Comparison of ENCODE assay signal across 7 mouse cellular contexts in genomic region chr12:69653973-69654372, GRCm38 (mm10). TPM values are rescaled to one million over a fixed set of nuclear protein-coding genes. Genes with fewer than 3 reads are reported as not detected.
DNase-seq lines count a peak whose midpoint lies in the region; ATAC-seq and TF ChIP-seq lines count a peak whose summit lies in the region.
"Not testable (repeated sequence)": the region's sequence is repeated elsewhere in the genome, so short reads cannot be mapped to it uniquely, and the experiment has no call there.

No protein-coding gene starts in this region.

- not testable (repeated sequence) for H3K4me2 ChIP-seq in forebrain, postnatal 0 days (ENCODE audit: low read depth); hindbrain, embryonic 14.5 days (replicated peaks); limb, embryonic 11.5 days (ENCODE audit: low read depth, severe bottlenecking); neural tube, embryonic 12.5 days (replicated peaks)

- H3K36me3 ChIP-seq in forebrain, postnatal 0 days (ENCODE audit: insufficient read depth): peaks cover 19% of the 10 kb centered on the region
- peaks cover 34% of the 10 kb centered on the region for H3K36me3 ChIP-seq in hindbrain, embryonic 14.5 days (replicated peaks; ENCODE audit: control insufficient read depth, insufficient read depth)
- H3K36me3 ChIP-seq in limb, embryonic 11.5 days (ENCODE audit: control insufficient read depth, insufficient read depth, low read length): not testable (repeated sequence)
- H3K36me3 ChIP-seq in neural tube, embryonic 12.5 days: peaks cover 21% of the 10 kb centered on the region

- H3K9me3 ChIP-seq in forebrain, postnatal 0 days (ENCODE audit: low read length); hindbrain, embryonic 14.5 days (ENCODE audit: control insufficient read depth, low read length); limb, embryonic 11.5 days (ENCODE audit: control insufficient read depth, low read length); neural tube, embryonic 12.5 days: not testable (repeated sequence)

- peak; percentile 66 for ATAC-seq in forebrain, postnatal 0 days
- peak; percentile 87 for ATAC-seq in hindbrain, embryonic 14.5 days (ENCODE audit: low FRiP score)
- peak; percentile 89 for ATAC-seq in limb, embryonic 11.5 days (ENCODE audit: insufficient number of reproducible peaks, low FRiP score, low TSS enrichment, low read depth)
- peak; percentile 96 for ATAC-seq in megakaryocyte, adult 5-6 weeks (ENCODE audit: poor library complexity, severe bottlenecking)
- ATAC-seq in neural tube, embryonic 12.5 days (ENCODE audit: low FRiP score, low read depth): peak; percentile 84; the same call in 1 of the 2 replicates

- H3K9ac ChIP-seq in forebrain, postnatal 0 days; hindbrain, embryonic 14.5 days; limb, embryonic 11.5 days (ENCODE audit: low read length); neural tube, embryonic 12.5 days: not testable (repeated sequence)

- not testable (repeated sequence) for H3K4me1 ChIP-seq in forebrain, postnatal 0 days (ENCODE audit: insufficient read depth); hindbrain, embryonic 14.5 days (replicated peaks; ENCODE audit: control insufficient read depth, insufficient read depth, low read length); limb, embryonic 11.5 days (ENCODE audit: control insufficient read depth, insufficient read depth, low read length); neural tube, embryonic 12.5 days

- H3K4me3 ChIP-seq in forebrain, postnatal 0 days (ENCODE audit: low read depth, low read length); hindbrain, embryonic 14.5 days (replicated peaks; ENCODE audit: low read length); limb, embryonic 11.5 days (ENCODE audit: low read depth, low read length); neural tube, embryonic 12.5 days: not testable (repeated sequence)

- H3K27ac ChIP-seq in forebrain, postnatal 0 days (ENCODE audit: low read depth, low read length); hindbrain, embryonic 14.5 days; limb, embryonic 11.5 days (replicated peaks; ENCODE audit: low read depth, low read length); neural tube, embryonic 12.5 days: not testable (repeated sequence)

- not testable (repeated sequence) for H3K27me3 ChIP-seq in forebrain, postnatal 0 days (ENCODE audit: insufficient read depth, low read length); hindbrain, embryonic 14.5 days (ENCODE audit: control insufficient read depth, insufficient read depth, low read length); limb, embryonic 11.5 days (ENCODE audit: control insufficient read depth, insufficient read depth, low read length); neural tube, embryonic 12.5 days (replicated peaks)

- peak; percentile 40 for DNase-seq in MN1 (ENCODE audit: low spot score)
- peak; percentile 30 for DNase-seq in embryo, embryonic 9.5 days (ENCODE audit: extremely low spot score)
- DNase-seq in forebrain, postnatal 0 days: peak; percentile 2
- DNase-seq in hindbrain, embryonic 14.5 days (ENCODE audit: low spot score): not testable (repeated sequence)
- DNase-seq in limb, embryonic 11.5 days (ENCODE audit: low spot score): peak; percentile 27

- TF ChIP-seq CTCF in forebrain, postnatal 0 days (IDR thresholded peaks at IDR 0.05; ENCODE audit: low read depth): not testable (repeated sequence)

RNA-seq across cellular contexts. Expression of gene Sos2, which starts 27.7 kb away (rescaled TPM):
- 29.8 and 30.4 TPM in 2 replicates for total RNA-seq in forebrain, postnatal 0 days (2014; rRNA removed)
- 3.6 and 5.6 TPM in 2 replicates for polyA plus RNA-seq in forebrain, postnatal 0 days (2015; fragmentation: Nextera tagmentation; extraction: Ambion mirVana)
- polyA plus RNA-seq in hindbrain, embryonic 14.5 days (2014; fragmentation: Nextera tagmentation; extraction: Ambion mirVana): 14.5 and 15.6 TPM in 2 replicates
- 10.5 and 11.1 TPM in 2 replicates for polyA plus RNA-seq in limb, embryonic 11.5 days (2014; fragmentation: Nextera tagmentation; extraction: Ambion mirVana)
- 58.6 and 64.1 TPM in 2 replicates for total RNA-seq in megakaryocyte, adult 5-6 weeks (2015)
- total RNA-seq in megakaryocyte, adult 5-6 weeks (2017): 29.9 and 57.6 TPM in 2 replicates
- polyA plus RNA-seq in neural tube, embryonic 12.5 days (2016; fragmentation: Nextera tagmentation; extraction: Ambion mirVana): 11.8 and 13.0 TPM in 2 replicates
